Mouse (Mus musculus): ENCODE measurements around the gene Ppp6r3.
"Not testable (repeated sequence)": the region's sequence is repeated elsewhere in the genome, so short reads cannot be mapped to it uniquely, and the experiment has no call there.

The Ppp6r3 gene

GRCm38 (mm10) chr19:3575632-3576384, at the start of gene Ppp6r3:
Gene Ppp6r3, minus strand, starts transcription at chr19:3575749.
- DNase-seq (ENCODE audit: low read depth, low spot score) = peak; percentile 99

- DNase-seq (ENCODE audit: low read depth, low spot score) = no peak
Observed at GRCm38 (mm10) chr19:3625111-3625510, 49.6 kb upstream of the Ppp6r3 start.

GRCm38 (mm10) chr19:3623824-3624223, 48.3 kb upstream of the Ppp6r3 start:
- DNase-seq (ENCODE audit: low read depth, low spot score) = peak; percentile 47

- no peak for DNase-seq (ENCODE audit: low read depth, low spot score)
Observed at GRCm38 (mm10) chr19:3623294-3623693, 47.7 kb upstream of the Ppp6r3 start.

GRCm38 (mm10) chr19:3620871-3621270, 45.3 kb upstream of the Ppp6r3 start:
- DNase-seq (ENCODE audit: low read depth, low spot score) = no peak

- no peak for DNase-seq (ENCODE audit: low read depth, low spot score)
Observed at GRCm38 (mm10) chr19:3619359-3619758, 43.8 kb upstream of the Ppp6r3 start.

- no peak for DNase-seq (ENCODE audit: low read depth, low spot score)
Observed at GRCm38 (mm10) chr19:3613991-3614390, 38.4 kb upstream of the Ppp6r3 start.

GRCm38 (mm10) chr19:3612534-3613273, 37.2 kb upstream of the Ppp6r3 start:
- DNase-seq (ENCODE audit: low read depth, low spot score) = no peak

- peak; percentile 21 for DNase-seq (ENCODE audit: low read depth, low spot score)
Observed at GRCm38 (mm10) chr19:3611730-3612129, 36.2 kb upstream of the Ppp6r3 start.

GRCm38 (mm10) chr19:3610886-3611285, 35.3 kb upstream of the Ppp6r3 start:
- DNase-seq (ENCODE audit: low read depth, low spot score) = no peak

GRCm38 (mm10) chr19:3609826-3610225, 34.3 kb upstream of the Ppp6r3 start:
- DNase-seq (ENCODE audit: low read depth, low spot score) = no peak

GRCm38 (mm10) chr19:3594316-3594715, 18.8 kb upstream of the Ppp6r3 start:
- DNase-seq (ENCODE audit: low read depth, low spot score) = no peak

- no peak for DNase-seq (ENCODE audit: low read depth, low spot score)
Observed at GRCm38 (mm10) chr19:3593379-3594055, 18.0 kb upstream of the Ppp6r3 start.

- DNase-seq (ENCODE audit: low read depth, low spot score) = no peak
Observed at GRCm38 (mm10) chr19:3589968-3590367, 14.4 kb upstream of the Ppp6r3 start.

- DNase-seq (ENCODE audit: low read depth, low spot score) = no peak
Observed at GRCm38 (mm10) chr19:3589547-3589946, 14.0 kb upstream of the Ppp6r3 start.

GRCm38 (mm10) chr19:3587729-3588128, 12.2 kb upstream of the Ppp6r3 start:
- DNase-seq (ENCODE audit: low read depth, low spot score) = not testable (repeated sequence)

- DNase-seq (ENCODE audit: low read depth, low spot score) = peak; percentile 25
Observed at GRCm38 (mm10) chr19:3586540-3586939, 11.0 kb upstream of the Ppp6r3 start.

- no peak for DNase-seq (ENCODE audit: low read depth, low spot score)
Observed at GRCm38 (mm10) chr19:3586026-3586425, 10.5 kb upstream of the Ppp6r3 start.

- DNase-seq (ENCODE audit: low read depth, low spot score) = no peak
Observed at GRCm38 (mm10) chr19:3581326-3581725, 5.8 kb upstream of the Ppp6r3 start.

- DNase-seq (ENCODE audit: low read depth, low spot score) = no peak
Observed at GRCm38 (mm10) chr19:3577911-3578290, 2.4 kb upstream of the Ppp6r3 start.

GRCm38 (mm10) chr19:3577265-3577910, 1.8 kb upstream of the Ppp6r3 start:
- DNase-seq (ENCODE audit: low read depth, low spot score) = no peak

Data from skeletal muscle tissue, adult 2 months (tissue).